Mouse (Mus musculus) C2C12 (cell line): ENCODE data around the gene Zfp341. TPM values are rescaled to one million over a fixed set of nuclear protein-coding genes. Genes with fewer than 3 reads are reported as not detected.

Source experiments
- H3K27me3 ChIP-seq: one replicate; pipeline ENCODE4 v1.6.1; 2011; ENCODE audit not compliant: control insufficient read depth, insufficient read depth, insufficient read length
- H3K36me3 ChIP-seq: one replicate; pipeline ENCODE4 v1.6.1; 2011; ENCODE audit not compliant: control insufficient read depth, insufficient read depth
- H3K4me3 ChIP-seq: one replicate; pipeline ENCODE4 v1.5.1; 2011; ENCODE audit warnings: mild to moderate bottlenecking, control low read depth; ENCODE audit not compliant: poor library complexity, insufficient read depth, severe bottlenecking
- H3K79me2 ChIP-seq: one replicate; pipeline ENCODE4 v1.6.1; 2011; ENCODE audit not compliant: control insufficient read depth, insufficient read depth
- H3K79me3 ChIP-seq: one replicate; pipeline ENCODE4 v1.6.1; 2011; ENCODE audit warnings: low read depth, control low read depth
- H3ac ChIP-seq: one replicate; pipeline ENCODE3; 2011; ENCODE audit warnings: low read depth; ENCODE audit not compliant: control insufficient read depth, insufficient read length
- CEBPB ChIP-seq: IDR thresholded peaks from one replicate; pipeline ENCODE4 v1.6.1; 2011; ENCODE audit warnings: low read depth, mild to moderate bottlenecking, control low read depth, moderate library complexity
- CTCF ChIP-seq: IDR thresholded peaks from one replicate; pipeline ENCODE4 v1.5.1; 2011; ENCODE audit not compliant: control insufficient read depth, insufficient read depth, insufficient read length
- FOSL1 ChIP-seq: IDR thresholded peaks from one replicate; pipeline ENCODE4 v1.8.0; 2011; ENCODE audit warnings: mild to moderate bottlenecking, low read length; ENCODE audit not compliant: poor library complexity, insufficient read depth, severe bottlenecking
- MAX ChIP-seq: IDR thresholded peaks from one replicate; pipeline ENCODE4 v1.6.1; 2011; ENCODE audit warnings: mild to moderate bottlenecking, control low read depth
- MYOD1 ChIP-seq: IDR thresholded peaks from one replicate; pipeline ENCODE4 v1.6.1; 2011; ENCODE audit warnings: low read depth; ENCODE audit not compliant: control insufficient read depth, insufficient read length
- MYOG ChIP-seq: IDR thresholded peaks from one replicate; pipeline ENCODE4 v1.6.1; 2011; ENCODE audit not compliant: control insufficient read depth, insufficient read length; ENCODE audit errors: extremely low read depth
- USF1 ChIP-seq: IDR thresholded peaks from one replicate; pipeline ENCODE4 v1.6.1; 2011; ENCODE audit warnings: low read depth, mild to moderate bottlenecking, control low read depth, moderate library complexity
- polyA plus RNA-seq: library from polyadenylated mRNA; unstranded; fragments of >200 nt; fragmentation: generic; extraction: Trizol; gene quantifications from one replicate; pipeline ENCODE4 v1.2.1, GENCODE M21; 2012; ENCODE audit warnings: missing spikeins

Zfp341 gene
- polyA plus RNA-seq, 1 experiment, result 2.6 TPM

DNA sequence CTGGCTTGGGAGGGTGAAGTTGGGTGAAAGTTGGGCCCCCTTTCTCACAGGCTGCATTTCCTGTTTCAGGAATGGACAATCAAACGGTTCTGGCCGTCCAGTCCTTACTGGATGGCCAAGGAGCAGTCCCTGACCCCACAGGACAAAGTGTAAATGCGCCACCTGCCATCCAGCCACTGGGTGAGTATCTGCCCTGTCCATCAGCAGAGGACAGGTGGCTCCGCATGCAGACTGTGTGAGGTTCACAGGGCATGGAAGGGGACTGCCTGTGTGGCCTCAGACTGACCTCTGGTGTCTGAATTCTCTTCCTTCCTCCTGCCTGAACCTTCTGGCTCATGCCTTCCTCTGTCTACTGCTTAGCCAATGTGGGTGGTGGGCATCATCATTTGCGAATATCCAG is 8.6 kb downstream of the Zfp341 start:
- TF ChIP-seq CTCF, result no peak
- no peak for TF ChIP-seq MYOG
- TF ChIP-seq MAX, result no peak
- no peak for TF ChIP-seq CEBPB
- no peak for TF ChIP-seq FOSL1
- TF ChIP-seq MYOD1, result no peak
- no peak for TF ChIP-seq USF1
- Histone ChIP-seq H3K27me3 (no peaks in the 10 kb centered on the region), H3K36me3 (no peaks in the 10 kb centered on the region), H3K79me2 (no peaks in the 10 kb centered on the region), H3K79me3 (no peaks in the 10 kb centered on the region), H3K4me3 (no peak overlapping the region), H3ac (no peak overlapping the region)

DNA sequence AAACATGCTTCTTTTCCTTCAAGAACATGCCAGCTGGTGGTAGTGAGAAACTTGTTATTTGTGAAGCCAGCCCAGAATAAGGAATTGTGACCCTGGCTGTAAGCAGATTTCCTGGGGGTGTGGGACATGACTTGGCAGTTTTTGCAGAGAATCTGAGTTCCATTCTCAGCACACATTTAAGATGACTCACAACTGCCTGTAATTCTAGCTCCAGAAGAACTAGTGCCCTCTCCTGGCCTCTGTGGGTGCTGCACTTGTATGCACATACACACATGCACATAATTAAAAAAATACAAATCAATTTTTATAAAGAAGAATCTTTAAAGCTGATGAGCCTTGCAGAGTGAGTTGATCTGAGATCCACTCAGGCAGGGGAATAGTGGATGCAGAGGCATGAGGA is 11.0 kb downstream of the Zfp341 start:
- TF ChIP-seq CEBPB (no peak), CTCF (no peak), FOSL1 (no peak), MYOD1 (no peak), USF1 (no peak), MAX (no peak)
- Histone ChIP-seq H3K79me3 (no peaks in the 10 kb centered on the region), H3ac (no peak overlapping the region), H3K36me3 (no peaks in the 10 kb centered on the region), H3K27me3 (no peaks in the 10 kb centered on the region), H3K4me3 (no peak overlapping the region), H3K79me2 (no peaks in the 10 kb centered on the region)

DNA sequence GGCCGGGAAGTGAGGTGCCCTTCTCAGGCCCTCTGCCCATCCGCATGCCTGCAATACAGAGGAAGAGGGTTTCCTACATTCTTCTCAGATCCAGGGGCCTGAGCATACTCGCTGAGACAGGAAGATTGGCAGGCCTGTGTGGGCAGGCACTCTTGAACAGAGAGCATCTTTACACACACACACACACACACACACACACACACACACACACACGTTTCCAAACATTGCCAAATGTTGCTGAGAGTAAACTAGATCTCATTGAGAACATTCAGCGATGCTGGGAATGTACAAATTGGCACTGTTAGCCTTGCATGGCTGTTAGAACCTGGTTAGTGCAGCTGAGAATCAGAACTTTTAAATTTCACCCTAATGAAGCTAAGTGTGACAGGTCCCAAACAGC is 17.4 kb downstream of the Zfp341 start:
- Histone ChIP-seq H3K27me3 (no peaks in the 10 kb centered on the region), H3ac (no peak overlapping the region), H3K4me3 (no peak overlapping the region), H3K79me3 (no peaks in the 10 kb centered on the region), H3K36me3 (no peaks in the 10 kb centered on the region), H3K79me2 (no peaks in the 10 kb centered on the region)
- no peak for TF ChIP-seq FOSL1
- TF ChIP-seq MYOG, result no peak
- no peak for TF ChIP-seq MAX
- TF ChIP-seq USF1, result no peak
- TF ChIP-seq CTCF, result no peak
- TF ChIP-seq CEBPB, result no peak
- TF ChIP-seq MYOD1, result no peak

DNA sequence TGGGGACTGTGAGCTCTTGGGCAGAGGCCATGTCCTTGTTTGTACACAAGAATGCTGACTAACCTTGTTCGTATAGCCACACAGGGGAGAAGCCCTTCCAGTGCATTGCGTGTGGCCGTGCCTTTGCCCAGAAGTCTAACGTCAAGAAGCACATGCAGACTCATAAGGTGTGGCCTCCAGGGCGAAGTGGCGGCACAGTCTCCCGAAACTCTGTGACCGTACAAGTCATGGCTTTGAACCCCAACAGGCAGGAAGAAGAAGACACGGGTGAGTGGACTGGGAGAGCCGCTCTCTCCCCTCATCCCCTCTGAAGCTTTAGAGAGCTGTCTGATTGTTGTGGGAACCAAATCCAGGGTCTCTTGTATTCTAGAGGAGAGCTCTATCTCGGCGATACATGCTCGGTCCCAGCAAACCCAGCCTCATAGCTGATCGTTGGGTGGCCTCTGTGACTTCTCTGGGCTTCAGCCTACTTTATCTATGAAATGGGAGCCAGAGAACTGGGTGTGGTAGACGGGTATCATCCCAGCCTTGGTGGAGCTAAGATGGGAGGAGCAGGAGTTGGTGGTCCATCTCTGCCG is 19.2 kb downstream of the Zfp341 start:
- no peaks in the 10 kb centered on the region for H3K79me2 ChIP-seq
- H3K27me3 ChIP-seq, result no peaks in the 10 kb centered on the region
- H3K79me3 ChIP-seq, result no peaks in the 10 kb centered on the region
- H3K36me3 ChIP-seq, result no peaks in the 10 kb centered on the region
- H3K4me3 ChIP-seq, result no peak overlapping the region
- no peak for TF ChIP-seq CEBPB
- TF ChIP-seq USF1, result no peak
- no peak for TF ChIP-seq FOSL1
- TF ChIP-seq MYOD1, result no peak
- no peak for TF ChIP-seq MAX
- TF ChIP-seq MYOG, result no peak
- TF ChIP-seq CTCF, result no peak
- no peak overlapping the region for H3ac ChIP-seq

- Histone ChIP-seq H3K4me3 (no peak overlapping the region), H3K79me3 (no peaks in the 10 kb centered on the region), H3ac (no peak overlapping the region), H3K79me2 (no peaks in the 10 kb centered on the region), H3K27me3 (no peaks in the 10 kb centered on the region), H3K36me3 (peaks cover 2% of the 10 kb centered on the region)
- TF ChIP-seq MAX, result no peak
- no peak for TF ChIP-seq MYOD1
- no peak for TF ChIP-seq USF1
- TF ChIP-seq CTCF, result no peak
- TF ChIP-seq FOSL1, result no peak
- no peak for TF ChIP-seq MYOG
- no peak for TF ChIP-seq CEBPB
These were observed 20.1 kb downstream of the Zfp341 start for GRCm38 (mm10) chr2:154633039-154633742.
